Mouse (Mus musculus) heart, postnatal 0 days (tissue): ENCODE results near the gene H1fx. TPM values are rescaled to one million over a fixed set of nuclear protein-coding genes. Genes with fewer than 3 reads are reported as not detected.
"Not testable (repeated sequence)": the region's sequence is repeated elsewhere in the genome, so short reads cannot be mapped to it uniquely, and the experiment has no call there.

Experiments
- ATAC-seq: fragments of 200-750 bp; cut with Nextera tagmentation; 2 replicates; pipeline ENCODE4 v1.8.0; 2017; ENCODE audit warnings: low read depth, moderate number of reproducible peaks, moderate library complexity; ENCODE audit not compliant: insufficient read depth
- DNase-seq: peaks from one replicate; pipeline ENCODE4 v3.0.0-alpha.2; 2016; ENCODE audit warnings: low spot score
- H3K27ac ChIP-seq: fragments of 300-500 bp; sonication (generic); 2 replicates; pipeline ENCODE4 v1.5.1; 2014; ENCODE audit warnings: low read depth, mild to moderate bottlenecking
- H3K27me3 ChIP-seq: fragments of 300-500 bp; sonication (generic); 2 replicates; pipeline ENCODE4 v1.6.1; 2014; ENCODE audit warnings: low read length, mixed read lengths; ENCODE audit not compliant: control insufficient read depth, insufficient read depth
- H3K36me3 ChIP-seq: fragments of 300-500 bp; sonication (generic); replicated peaks from 2 replicates; pipeline ENCODE4 v1.6.1; 2014; ENCODE audit warnings: low read length, mixed read lengths; ENCODE audit not compliant: control insufficient read depth, insufficient read depth
- H3K4me1 ChIP-seq: fragments of 300-500 bp; sonication (generic); 2 replicates; pipeline ENCODE4 v1.6.1; 2014; ENCODE audit warnings: antibody characterized with exemption; ENCODE audit not compliant: control insufficient read depth, insufficient read depth
- H3K4me2 ChIP-seq: fragments of 300-500 bp; sonication (generic); 2 replicates; pipeline ENCODE4 v1.6.1; 2014; ENCODE audit warnings: low read depth, mild to moderate bottlenecking, low read length, moderate library complexity
- H3K4me3 ChIP-seq: fragments of 300-500 bp; sonication (generic); 2 replicates; pipeline ENCODE4 v1.5.1; 2014; ENCODE audit warnings: low read depth, low read length
- H3K9ac ChIP-seq: fragments of 300-500 bp; sonication (generic); replicated peaks from 2 replicates; pipeline ENCODE4 v1.6.1; 2014; ENCODE audit warnings: low read depth, low read length, mixed read lengths
- H3K9me3 ChIP-seq: fragments of 300-500 bp; sonication (generic); replicated peaks from 2 replicates; pipeline ENCODE4 v1.6.1; 2016; ENCODE audit warnings: low read length; ENCODE audit not compliant: control insufficient read depth
- CTCF ChIP-seq: IDR thresholded peaks from 2 replicates; pipeline ENCODE4 v1.5.1; 2016; ENCODE audit warnings: antibody characterized with exemption, control low read depth, low read depth
- EP300 ChIP-seq: IDR thresholded peaks from 2 replicates; pipeline ENCODE4 v1.6.1; 2016; ENCODE audit warnings: antibody characterized with exemption, low read depth
- WGBS: fragments of 180-500 bp; shearing (Covaris S2); extraction: QIAGEN DNeasy Blood & Tissue Kit; methylation state at CpG from one replicate; pipeline ENCODE4 v1.1.7; 2014; 5-methylcytosine and 5-hydroxymethylcytosine counted together
- polyA plus RNA-seq: library from polyadenylated mRNA; unstranded; fragments of >200 nt; fragmentation: Nextera tagmentation; extraction: Ambion mirVana; gene quantifications from 2 replicates; pipeline ENCODE4 v1.2.1, GENCODE M21; 2015
- total RNA-seq: library from RNA; depleted of rRNA; stranded (reverse); fragments of >200 nt; gene quantifications from 2 replicates; pipeline ENCODE4 v1.2.3, GENCODE M21; 2014; ENCODE audit warnings: low replicate concordance

Gene H1fx
- total and polyA plus RNA-seq, 2 experiments from 2014 or later = 2.8 to 7.8 TPM

GRCm38 (mm10) chr6:87980374-87981029 lies 935 bp downstream of the H1fx start:
- 0 out of 2 replicates have a peak, but pooled peaks cover 3% of the 10 kb centered on the region for H3K36me3 ChIP-seq
- peaks cover 17% of the 10 kb centered on the region for H3K4me1 ChIP-seq
- DNase-seq (peak; percentile 42), ATAC-seq (peak; percentile 70)
- H3K27me3 ChIP-seq = peaks cover 6% of the 10 kb centered on the region; the same call in 1 of the 2 replicates
- H3K9me3 ChIP-seq = no peaks in the 10 kb centered on the region
- H3K9ac ChIP-seq = peak overlapping the region; percentile 84
- peak overlapping the region; percentile 35 for H3K27ac ChIP-seq
- H3K4me3 ChIP-seq = peak overlapping the region; percentile 72
- under 1% methylated on average over 65 of the region's 66 CpGs for WGBS
- H3K4me2 ChIP-seq = peak overlapping the region; percentile 97
- TF ChIP-seq CTCF (peak; percentile 23), EP300 (no peak)

GRCm38 (mm10) chr6:87979728-87980127 lies 1.7 kb downstream of the H1fx start:
- Histone ChIP-seq H3K9ac (no peak overlapping the region), H3K4me2 (peak overlapping the region; percentile 97; the same call in 1 of the 2 replicates), H3K4me1 (peaks cover 17% of the 10 kb centered on the region), H3K9me3 (no peaks in the 10 kb centered on the region), H3K27me3 (peaks cover 6% of the 10 kb centered on the region; the same call in 1 of the 2 replicates), H3K4me3 (no peak overlapping the region), H3K36me3 (0 out of 2 replicates have a peak, but pooled peaks cover 1% of the 10 kb centered on the region), H3K27ac (no peak overlapping the region)
- DNase-seq = no peak
- 79% methylated on average over 3 of the region's 3 CpGs for WGBS
- TF ChIP-seq EP300 (no peak), CTCF (no peak)
- no peak for ATAC-seq

GRCm38 (mm10) chr6:87970041-87970440 lies 11.4 kb downstream of the H1fx start:
- no peak for TF ChIP-seq EP300
- H3K27ac ChIP-seq = no peak overlapping the region
- H3K4me1 ChIP-seq = no peaks in the 10 kb centered on the region
- H3K27me3 ChIP-seq = no peaks in the 10 kb centered on the region
- no peaks in the 10 kb centered on the region for H3K36me3 ChIP-seq
- H3K4me2 ChIP-seq = no peak overlapping the region
- no peak overlapping the region for H3K4me3 ChIP-seq
- DNase-seq = no peak
- no peak overlapping the region for H3K9ac ChIP-seq
- H3K9me3 ChIP-seq = no peaks in the 10 kb centered on the region
- WGBS = 15% methylated on average over 2 of the region's 2 CpGs
- no peak for ATAC-seq

- H3K4me2 ChIP-seq, H3K4me3 ChIP-seq, H3K9ac ChIP-seq, H3K27ac ChIP-seq, H3K4me1 ChIP-seq, DNase-seq, ATAC-seq, H3K36me3 ChIP-seq, H3K27me3 ChIP-seq: not testable (repeated sequence)
- 49% methylated on average over 4 of the region's 4 CpGs for WGBS
- H3K9me3 ChIP-seq = peaks cover 11% of the 10 kb centered on the region; the same call in 1 of the 2 replicates
These were observed 19.0 kb downstream of the H1fx start for GRCm38 (mm10) chr6:87962457-87962856.

DNA sequence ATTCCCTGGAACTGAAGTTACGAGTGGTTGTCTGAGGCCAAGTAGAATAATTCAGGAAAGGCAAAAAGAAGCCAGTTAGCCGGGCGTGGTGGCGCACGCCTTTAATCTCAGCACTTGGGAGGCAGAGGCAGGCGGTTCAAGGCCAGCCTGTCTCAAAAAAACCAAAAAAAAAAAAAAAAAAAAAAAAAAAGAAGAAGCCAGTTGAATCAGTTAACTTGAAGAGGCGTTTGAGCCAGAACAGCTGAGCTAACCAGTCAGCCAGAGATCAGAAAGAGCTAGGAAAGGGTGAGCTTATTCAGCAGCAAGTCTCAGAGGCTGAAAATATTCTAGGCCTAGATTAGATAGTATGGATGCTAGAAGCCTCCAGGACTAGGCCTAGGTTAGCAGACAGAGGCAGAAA lies 39.3 kb downstream of the H1fx start:
- no peak overlapping the region for H3K4me3 ChIP-seq
- no peak overlapping the region for H3K27ac ChIP-seq
- H3K9me3 ChIP-seq = no peaks in the 10 kb centered on the region; the same call in 1 of the 2 replicates
- H3K27me3 ChIP-seq = no peaks in the 10 kb centered on the region
- H3K36me3 ChIP-seq = no peaks in the 10 kb centered on the region
- ATAC-seq = no peak
- no peak for DNase-seq
- TF ChIP-seq EP300 (no peak), CTCF (no peak)
- H3K4me2 ChIP-seq = no peak overlapping the region
- H3K4me1 ChIP-seq = no peaks in the 10 kb centered on the region
- H3K9ac ChIP-seq = no peak overlapping the region
- 82% methylated on average over 7 of the region's 7 CpGs for WGBS

DNA sequence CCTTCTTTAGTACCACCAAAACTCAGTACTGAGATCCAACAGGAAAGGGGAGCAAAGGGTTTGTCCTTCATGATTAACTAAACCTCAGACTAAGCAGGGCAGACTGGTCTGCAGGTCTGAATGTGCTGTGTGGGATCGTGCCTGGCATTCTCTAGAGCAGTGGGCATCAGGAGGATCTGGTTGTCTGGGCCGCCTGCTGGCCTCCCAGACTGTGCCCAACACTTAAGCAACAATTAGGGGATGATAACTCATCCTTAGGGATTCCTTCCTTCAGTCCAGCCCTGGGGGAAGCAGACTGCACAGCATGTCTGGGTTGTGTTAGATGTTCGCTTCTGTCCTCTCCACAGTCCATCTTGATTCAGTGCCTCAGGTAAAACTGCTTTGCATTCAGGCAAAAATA lies 42.5 kb downstream of the H1fx start:
- no peaks in the 10 kb centered on the region for H3K9me3 ChIP-seq
- 86% methylated on average over 3 of the region's 3 CpGs for WGBS
- H3K4me2 ChIP-seq = no peak overlapping the region
- DNase-seq = no peak
- H3K27me3 ChIP-seq = no peaks in the 10 kb centered on the region
- H3K9ac ChIP-seq = no peak overlapping the region
- H3K36me3 ChIP-seq = peaks cover 25% of the 10 kb centered on the region
- H3K4me3 ChIP-seq = no peak overlapping the region
- no peak for ATAC-seq
- no peak overlapping the region for H3K27ac ChIP-seq
- no peaks in the 10 kb centered on the region for H3K4me1 ChIP-seq
- TF ChIP-seq EP300 = no peak
- no peak for TF ChIP-seq CTCF
